Mouse (Mus musculus) embryonic facial prominence, embryonic 10.5 days (tissue): Measurements from ENCODE around the gene Bach2. TPM values are rescaled to one million over a fixed set of nuclear protein-coding genes. Genes with fewer than 3 reads are reported as not detected.
A peak's percentile ranks its signal among the peaks of the same experiment; 100 is the strongest.

Experiments used
- DNase-seq: peaks from one replicate; pipeline ENCODE4 v3.0.0-alpha.2; 2017; ENCODE audit warnings: low spot score
- H3K27ac ChIP-seq: fragments of 300-500 bp; sonication (generic); replicated peaks from 2 replicates; pipeline ENCODE4 v1.5.1; 2016; ENCODE audit warnings: mild to moderate bottlenecking
- H3K27me3 ChIP-seq: fragments of 300-500 bp; sonication (generic); replicated peaks from 2 replicates; pipeline ENCODE4 v1.6.1; 2016; ENCODE audit warnings: low read depth, mild to moderate bottlenecking; ENCODE audit not compliant: poor library complexity, severe bottlenecking
- H3K36me3 ChIP-seq: fragments of 300-500 bp; sonication (generic); replicated peaks from 2 replicates; pipeline ENCODE4 v1.6.1; 2016; ENCODE audit warnings: mild to moderate bottlenecking, moderate library complexity
- H3K4me1 ChIP-seq: fragments of 300-500 bp; sonication (generic); 2 replicates; pipeline ENCODE4 v1.6.1; 2016
- H3K4me3 ChIP-seq: fragments of 300-500 bp; sonication (generic); 2 replicates; pipeline ENCODE4 v1.5.1; 2016; ENCODE audit warnings: mild to moderate bottlenecking, moderate library complexity
- H3K9me3 ChIP-seq: fragments of 300-500 bp; sonication (generic); 2 replicates; pipeline ENCODE4 v1.6.1; 2016; ENCODE audit warnings: mild to moderate bottlenecking
- WGBS: fragments of 180-500 bp; shearing (Covaris S2); methylation state at CpG from one replicate; pipeline ENCODE4 v1.1.7; 2016; 5-methylcytosine and 5-hydroxymethylcytosine counted together
- polyA plus RNA-seq: library from polyadenylated mRNA; unstranded; fragments of >200 nt; fragmentation: Nextera tagmentation; extraction: Ambion mirVana; gene quantifications from 2 replicates; pipeline ENCODE4 v1.2.1, GENCODE M21; 2016

Gene Bach2
- polyA plus RNA-seq, 1 experiment from 2014 or later = 12.2 TPM

GRCm38 (mm10) chr4:32551337-32551736 lies 312.7 kb downstream of the Bach2 start:
- no peaks in the 10 kb centered on the region for H3K4me1 ChIP-seq
- no peaks in the 10 kb centered on the region for H3K36me3 ChIP-seq
- no peak overlapping the region for H3K4me3 ChIP-seq
- H3K27ac ChIP-seq = no peak overlapping the region
- H3K9me3 ChIP-seq = no peaks in the 10 kb centered on the region
- 37% methylated on average over 4 of the region's 4 CpGs for WGBS
- peak; percentile 38 for DNase-seq
- no peaks in the 10 kb centered on the region for H3K27me3 ChIP-seq

GRCm38 (mm10) chr4:32555506-32555905 lies 316.9 kb downstream of the Bach2 start:
- no peak for DNase-seq
- WGBS = 92% methylated on average over 7 of the region's 7 CpGs
- H3K27me3 ChIP-seq = no peaks in the 10 kb centered on the region
- H3K9me3 ChIP-seq = no peaks in the 10 kb centered on the region
- H3K4me1 ChIP-seq = peaks cover 6% of the 10 kb centered on the region
- H3K27ac ChIP-seq = no peak overlapping the region
- peaks cover 10% of the 10 kb centered on the region for H3K36me3 ChIP-seq
- H3K4me3 ChIP-seq = no peak overlapping the region

GRCm38 (mm10) chr4:32560246-32560645 lies 321.6 kb downstream of the Bach2 start:
- H3K27me3 ChIP-seq = no peaks in the 10 kb centered on the region
- H3K36me3 ChIP-seq = peaks cover 46% of the 10 kb centered on the region
- peak overlapping the region; percentile 30; the same call in 1 of the 2 replicates for H3K27ac ChIP-seq
- 65% methylated on average over 6 of the region's 6 CpGs for WGBS
- no peak overlapping the region for H3K4me3 ChIP-seq
- no peaks in the 10 kb centered on the region for H3K9me3 ChIP-seq
- no peak for DNase-seq
- peaks cover 31% of the 10 kb centered on the region for H3K4me1 ChIP-seq

GRCm38 (mm10) chr4:32560724-32561554 lies 322.3 kb downstream of the Bach2 start:
- no peaks in the 10 kb centered on the region for H3K9me3 ChIP-seq
- H3K36me3 ChIP-seq = peaks cover 51% of the 10 kb centered on the region
- H3K4me3 ChIP-seq = no peak overlapping the region
- H3K27me3 ChIP-seq = no peaks in the 10 kb centered on the region
- H3K4me1 ChIP-seq = peaks cover 31% of the 10 kb centered on the region
- 47% methylated on average over 8 of the region's 8 CpGs for WGBS
- peak overlapping the region; percentile 66 for H3K27ac ChIP-seq
- DNase-seq = peak; percentile 32

GRCm38 (mm10) chr4:32561555-32562095 lies 323.0 kb downstream of the Bach2 start:
- H3K9me3 ChIP-seq = no peaks in the 10 kb centered on the region
- peak overlapping the region; percentile 66 for H3K27ac ChIP-seq
- 45% methylated on average over 12 of the region's 12 CpGs for WGBS
- peaks cover 31% of the 10 kb centered on the region for H3K4me1 ChIP-seq
- peaks cover 57% of the 10 kb centered on the region for H3K36me3 ChIP-seq
- no peaks in the 10 kb centered on the region for H3K27me3 ChIP-seq
- H3K4me3 ChIP-seq = no peak overlapping the region
- DNase-seq = peak; percentile 42

- Histone ChIP-seq H3K9me3 (no peaks in the 10 kb centered on the region), H3K36me3 (peaks cover 57% of the 10 kb centered on the region), H3K4me3 (no peak overlapping the region), H3K27me3 (no peaks in the 10 kb centered on the region), H3K27ac (peak overlapping the region; percentile 66), H3K4me1 (peaks cover 31% of the 10 kb centered on the region)
- 94% methylated on average over 35 of the region's 35 CpGs for WGBS
- no peak for DNase-seq
Observed at GRCm38 (mm10) chr4:32562319-32563115, 323.9 kb downstream of the Bach2 start.

- 84% methylated on average over 7 of the region's 7 CpGs for WGBS
- Histone ChIP-seq H3K9me3 (no peaks in the 10 kb centered on the region), H3K27me3 (no peaks in the 10 kb centered on the region), H3K4me3 (no peak overlapping the region), H3K4me1 (peaks cover 36% of the 10 kb centered on the region), H3K27ac (no peak overlapping the region), H3K36me3 (peaks cover 48% of the 10 kb centered on the region)
- no peak for DNase-seq
Observed at GRCm38 (mm10) chr4:32564416-32564815, 325.8 kb downstream of the Bach2 start.

GRCm38 (mm10) chr4:32564918-32565317 lies 326.3 kb downstream of the Bach2 start:
- H3K4me3 ChIP-seq = no peak overlapping the region
- H3K4me1 ChIP-seq = peaks cover 41% of the 10 kb centered on the region
- no peak for DNase-seq
- WGBS = 87% methylated on average over 8 of the region's 8 CpGs
- H3K27me3 ChIP-seq = no peaks in the 10 kb centered on the region
- no peaks in the 10 kb centered on the region for H3K9me3 ChIP-seq
- no peak overlapping the region for H3K27ac ChIP-seq
- peaks cover 48% of the 10 kb centered on the region for H3K36me3 ChIP-seq

GRCm38 (mm10) chr4:32569054-32569453 lies 330.4 kb downstream of the Bach2 start:
- H3K27me3 ChIP-seq = no peaks in the 10 kb centered on the region
- 86% methylated on average over 4 of the region's 4 CpGs for WGBS
- DNase-seq = no peak
- peaks cover 23% of the 10 kb centered on the region for H3K36me3 ChIP-seq
- no peaks in the 10 kb centered on the region for H3K9me3 ChIP-seq
- peaks cover 24% of the 10 kb centered on the region for H3K4me1 ChIP-seq
- no peak overlapping the region for H3K4me3 ChIP-seq
- no peak overlapping the region for H3K27ac ChIP-seq

- peak; percentile 53 for DNase-seq
- Histone ChIP-seq H3K27ac (no peak overlapping the region; the same call in 1 of the 2 replicates), H3K27me3 (no peaks in the 10 kb centered on the region), H3K9me3 (no peaks in the 10 kb centered on the region), H3K36me3 (peaks cover 12% of the 10 kb centered on the region), H3K4me3 (no peak overlapping the region), H3K4me1 (peaks cover 29% of the 10 kb centered on the region)
- 61% methylated on average over 17 of the region's 17 CpGs for WGBS
Observed at GRCm38 (mm10) chr4:32569995-32570938, 331.7 kb downstream of the Bach2 start.

- no peak for DNase-seq
- WGBS = 80% methylated on average over 8 of the region's 8 CpGs
- Histone ChIP-seq H3K4me3 (no peak overlapping the region), H3K36me3 (peaks cover 7% of the 10 kb centered on the region), H3K4me1 (peaks cover 31% of the 10 kb centered on the region), H3K27ac (no peak overlapping the region), H3K9me3 (no peaks in the 10 kb centered on the region), H3K27me3 (no peaks in the 10 kb centered on the region)
Observed at GRCm38 (mm10) chr4:32570939-32571317, 332.3 kb downstream of the Bach2 start.

GRCm38 (mm10) chr4:32571441-32571840 lies 332.8 kb downstream of the Bach2 start:
- H3K27ac ChIP-seq = no peak overlapping the region
- no peaks in the 10 kb centered on the region for H3K27me3 ChIP-seq
- 61% methylated on average over 3 of the region's 3 CpGs for WGBS
- no peak overlapping the region for H3K4me3 ChIP-seq
- peaks cover 7% of the 10 kb centered on the region for H3K36me3 ChIP-seq
- no peaks in the 10 kb centered on the region for H3K9me3 ChIP-seq
- DNase-seq = no peak
- peaks cover 31% of the 10 kb centered on the region for H3K4me1 ChIP-seq
